Mouse (Mus musculus) embryonic facial prominence, embryonic 10.5 days (tissue): ENCODE measurements around the gene Kctd7. TPM values are rescaled to one million over a fixed set of nuclear protein-coding genes. Genes with fewer than 3 reads are reported as not detected.
A peak's percentile ranks its signal among the peaks of the same experiment; 100 is the strongest.

Source experiments
- DNase-seq: peaks from one replicate; pipeline ENCODE4 v3.0.0-alpha.2; 2017; ENCODE audit warnings: low spot score
- H3K27ac ChIP-seq: fragments of 300-500 bp; sonication (generic); replicated peaks from 2 replicates; pipeline ENCODE4 v1.5.1; 2016; ENCODE audit warnings: mild to moderate bottlenecking
- H3K27me3 ChIP-seq: fragments of 300-500 bp; sonication (generic); replicated peaks from 2 replicates; pipeline ENCODE4 v1.6.1; 2016; ENCODE audit warnings: low read depth, mild to moderate bottlenecking; ENCODE audit not compliant: poor library complexity, severe bottlenecking
- H3K36me3 ChIP-seq: fragments of 300-500 bp; sonication (generic); replicated peaks from 2 replicates; pipeline ENCODE4 v1.6.1; 2016; ENCODE audit warnings: mild to moderate bottlenecking, moderate library complexity
- H3K4me1 ChIP-seq: fragments of 300-500 bp; sonication (generic); 2 replicates; pipeline ENCODE4 v1.6.1; 2016
- H3K4me3 ChIP-seq: fragments of 300-500 bp; sonication (generic); 2 replicates; pipeline ENCODE4 v1.5.1; 2016; ENCODE audit warnings: mild to moderate bottlenecking, moderate library complexity
- H3K9me3 ChIP-seq: fragments of 300-500 bp; sonication (generic); 2 replicates; pipeline ENCODE4 v1.6.1; 2016; ENCODE audit warnings: mild to moderate bottlenecking
- WGBS: fragments of 180-500 bp; shearing (Covaris S2); methylation state at CpG from one replicate; pipeline ENCODE4 v1.1.7; 2016; 5-methylcytosine and 5-hydroxymethylcytosine counted together
- polyA plus RNA-seq: library from polyadenylated mRNA; unstranded; fragments of >200 nt; fragmentation: Nextera tagmentation; extraction: Ambion mirVana; gene quantifications from 2 replicates; pipeline ENCODE4 v1.2.1, GENCODE M21; 2016

The Kctd7 gene
- polyA plus RNA-seq, 1 experiment from 2014 or later, result 5.1 TPM

- Histone ChIP-seq H3K27me3 (no peaks in the 10 kb centered on the region; the same call in 1 of the 2 replicates), H3K27ac (no peak overlapping the region), H3K9me3 (no peaks in the 10 kb centered on the region), H3K36me3 (peaks cover 20% of the 10 kb centered on the region), H3K4me3 (no peak overlapping the region), H3K4me1 (no peaks in the 10 kb centered on the region; the same call in 1 of the 2 replicates)
- WGBS, result 84% methylated on average over 2 of the region's 2 CpGs
- no peak for DNase-seq
These were observed 9.6 kb downstream of the Kctd7 start for GRCm38 (mm10) chr5:130154286-130154685.

GRCm38 (mm10) chr5:130158545-130158944, 13.9 kb downstream of the Kctd7 start:
- H3K27me3 ChIP-seq, result no peaks in the 10 kb centered on the region
- H3K36me3 ChIP-seq, result no peaks in the 10 kb centered on the region
- H3K9me3 ChIP-seq, result no peaks in the 10 kb centered on the region
- 81% methylated on average over 4 of the region's 4 CpGs for WGBS
- H3K4me1 ChIP-seq, result no peaks in the 10 kb centered on the region; the same call in 1 of the 2 replicates
- DNase-seq, result no peak
- no peak overlapping the region for H3K27ac ChIP-seq
- no peak overlapping the region for H3K4me3 ChIP-seq

- 66% methylated on average over 7 of the region's 7 CpGs for WGBS
- DNase-seq, result no peak
- H3K4me3 ChIP-seq, result no peak overlapping the region
These were observed 15.1 kb downstream of the Kctd7 start for GRCm38 (mm10) chr5:130159761-130160201.

GRCm38 (mm10) chr5:130163670-130164069, 19.0 kb downstream of the Kctd7 start:
- Histone ChIP-seq H3K27me3 (no peaks in the 10 kb centered on the region), H3K4me1 (no peaks in the 10 kb centered on the region), H3K36me3 (no peaks in the 10 kb centered on the region), H3K27ac (no peak overlapping the region), H3K4me3 (no peak overlapping the region), H3K9me3 (no peaks in the 10 kb centered on the region)
- 6% methylated on average over 7 of the region's 7 CpGs for WGBS
- peak; percentile 74 for DNase-seq

More at GRCm38 (mm10) chr5:130159761-130160201, 15.1 kb downstream of the Kctd7 start:
- no peaks in the 10 kb centered on the region for H3K27me3 ChIP-seq
- no peaks in the 10 kb centered on the region for H3K36me3 ChIP-seq
- no peak overlapping the region for H3K27ac ChIP-seq
- H3K9me3 ChIP-seq, result no peaks in the 10 kb centered on the region
- no peaks in the 10 kb centered on the region; the same call in 1 of the 2 replicates for H3K4me1 ChIP-seq

- H3K9me3 ChIP-seq, result no peaks in the 10 kb centered on the region
- no peak for DNase-seq
- no peak overlapping the region for H3K27ac ChIP-seq
- WGBS, result 79% methylated on average over 4 of the region's 4 CpGs
- no peaks in the 10 kb centered on the region for H3K27me3 ChIP-seq
- H3K4me1 ChIP-seq, result no peaks in the 10 kb centered on the region
- H3K4me3 ChIP-seq, result no peak overlapping the region
- no peaks in the 10 kb centered on the region for H3K36me3 ChIP-seq
These were observed 20.6 kb downstream of the Kctd7 start for GRCm38 (mm10) chr5:130165213-130165612.

GRCm38 (mm10) chr5:130169109-130169508, 24.4 kb downstream of the Kctd7 start:
- no peak overlapping the region for H3K27ac ChIP-seq
- no peak for DNase-seq
- WGBS, result 71% methylated on average over 6 of the region's 6 CpGs

GRCm38 (mm10) chr5:130170666-130171422, 26.2 kb downstream of the Kctd7 start:
- no peak for DNase-seq
- 15% methylated on average over 6 of the region's 6 CpGs for WGBS
- H3K4me3 ChIP-seq, result peak overlapping the region; percentile 96

More at GRCm38 (mm10) chr5:130169109-130169508, 24.4 kb downstream of the Kctd7 start:
- no peaks in the 10 kb centered on the region for H3K27me3 ChIP-seq
- no peaks in the 10 kb centered on the region for H3K36me3 ChIP-seq
- H3K4me3 ChIP-seq, result no peak overlapping the region
- H3K9me3 ChIP-seq, result no peaks in the 10 kb centered on the region
- peaks cover 27% of the 10 kb centered on the region for H3K4me1 ChIP-seq

GRCm38 (mm10) chr5:130171423-130171954, 26.8 kb downstream of the Kctd7 start, which contains the start of gene Rabgef1:
TSS of gene Rabgef1 (plus strand) at chr5:130171798.
- no peaks in the 10 kb centered on the region for H3K36me3 ChIP-seq

More at GRCm38 (mm10) chr5:130170666-130171422, 26.2 kb downstream of the Kctd7 start:
- Histone ChIP-seq H3K36me3 (no peaks in the 10 kb centered on the region), H3K4me1 (peaks cover 27% of the 10 kb centered on the region), H3K27ac (peak overlapping the region; percentile 91), H3K9me3 (no peaks in the 10 kb centered on the region), H3K27me3 (no peaks in the 10 kb centered on the region)

GRCm38 (mm10) chr5:130171956-130172601, 27.4 kb downstream of the Kctd7 start:
- Histone ChIP-seq H3K4me3 (peak overlapping the region; percentile 96), H3K36me3 (no peaks in the 10 kb centered on the region), H3K4me1 (peaks cover 27% of the 10 kb centered on the region), H3K27me3 (no peaks in the 10 kb centered on the region), H3K9me3 (no peaks in the 10 kb centered on the region), H3K27ac (peak overlapping the region; percentile 91)
- no peak for DNase-seq
- 2% methylated on average over 46 of the region's 46 CpGs for WGBS

More at GRCm38 (mm10) chr5:130171423-130171954, 26.8 kb downstream of the Kctd7 start, which contains the start of gene Rabgef1:
- H3K9me3 ChIP-seq, result no peaks in the 10 kb centered on the region
- under 1% methylated on average over 62 of the region's 62 CpGs for WGBS
- peak within 1 kb of the TSS; percentile 96 for H3K4me3 ChIP-seq
- H3K27ac ChIP-seq, result peak within 1 kb of the TSS; percentile 91
- H3K27me3 ChIP-seq, result no peaks in the 10 kb centered on the region
- H3K4me1 ChIP-seq, result peaks cover 27% of the 10 kb centered on the region
- DNase-seq, result peak; percentile 96

GRCm38 (mm10) chr5:130173012-130173411, 28.4 kb downstream of the Kctd7 start:
- Histone ChIP-seq H3K4me1 (peaks cover 30% of the 10 kb centered on the region), H3K27ac (no peak overlapping the region), H3K4me3 (peak overlapping the region; percentile 96), H3K9me3 (no peaks in the 10 kb centered on the region), H3K27me3 (no peaks in the 10 kb centered on the region), H3K36me3 (no peaks in the 10 kb centered on the region)
- no peak for DNase-seq
- WGBS, result 90% methylated on average over 4 of the region's 4 CpGs

GRCm38 (mm10) chr5:130177871-130178270, 33.2 kb downstream of the Kctd7 start:
- Histone ChIP-seq H3K4me1 (peaks cover 9% of the 10 kb centered on the region), H3K36me3 (no peaks in the 10 kb centered on the region), H3K9me3 (no peaks in the 10 kb centered on the region), H3K4me3 (no peak overlapping the region), H3K27me3 (no peaks in the 10 kb centered on the region), H3K27ac (no peak overlapping the region)
- WGBS, result 58% methylated on average over 4 of the region's 4 CpGs
- peak; percentile 20 for DNase-seq

GRCm38 (mm10) chr5:130180362-130180761, 35.7 kb downstream of the Kctd7 start:
- Histone ChIP-seq H3K9me3 (no peaks in the 10 kb centered on the region), H3K4me1 (0 out of 2 replicates have a peak, but pooled peaks cover 4% of the 10 kb centered on the region), H3K36me3 (no peaks in the 10 kb centered on the region), H3K27me3 (no peaks in the 10 kb centered on the region), H3K4me3 (no peak overlapping the region), H3K27ac (no peak overlapping the region)
- WGBS, result 68% methylated on average over 7 of the region's 7 CpGs
- DNase-seq, result no peak
